Mouse (Mus musculus) thymus, postnatal 0 days (tissue): ENCODE measurements around the gene Vav1. TPM values are rescaled to one million over a fixed set of nuclear protein-coding genes. Genes with fewer than 3 reads are reported as not detected.
"Not testable (repeated sequence)": the region's sequence is repeated elsewhere in the genome, so short reads cannot be mapped to it uniquely, and the experiment has no call there.

Source experiments
- DNase-seq: peaks from one replicate; pipeline ENCODE4 v3.0.0-alpha.2; 2015; ENCODE audit warnings: low spot score
- polyA plus RNA-seq: library from polyadenylated mRNA; unstranded; fragments of >200 nt; fragmentation: Nextera tagmentation; extraction: Ambion mirVana; gene quantifications from 2 replicates; pipeline ENCODE4 v1.2.1, GENCODE M21; 2015

Vav1 gene
- polyA plus RNA-seq, 1 experiment from 2014 or later: 131 TPM

DNA sequence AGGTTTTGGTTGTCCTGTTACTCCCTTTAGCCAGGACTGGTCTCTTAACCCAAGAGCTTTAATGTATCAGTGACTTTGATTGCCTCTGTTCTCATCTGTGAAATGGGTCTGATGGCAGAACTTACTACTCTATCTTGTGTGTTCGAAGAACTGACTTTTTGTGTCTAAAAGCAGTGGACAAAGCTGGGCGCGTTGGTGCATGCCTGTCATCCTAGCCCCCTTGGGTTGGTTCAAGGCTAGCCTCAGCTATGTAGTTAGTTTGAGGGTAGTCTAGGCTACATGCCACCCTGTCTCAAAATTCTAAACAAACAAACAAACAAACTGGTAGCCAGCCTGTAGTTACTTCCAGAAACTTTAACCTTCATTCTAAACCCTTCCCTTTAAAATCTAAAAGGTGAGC lies 27.5 kb upstream of the Vav1 start:
- no peak for DNase-seq

DNA sequence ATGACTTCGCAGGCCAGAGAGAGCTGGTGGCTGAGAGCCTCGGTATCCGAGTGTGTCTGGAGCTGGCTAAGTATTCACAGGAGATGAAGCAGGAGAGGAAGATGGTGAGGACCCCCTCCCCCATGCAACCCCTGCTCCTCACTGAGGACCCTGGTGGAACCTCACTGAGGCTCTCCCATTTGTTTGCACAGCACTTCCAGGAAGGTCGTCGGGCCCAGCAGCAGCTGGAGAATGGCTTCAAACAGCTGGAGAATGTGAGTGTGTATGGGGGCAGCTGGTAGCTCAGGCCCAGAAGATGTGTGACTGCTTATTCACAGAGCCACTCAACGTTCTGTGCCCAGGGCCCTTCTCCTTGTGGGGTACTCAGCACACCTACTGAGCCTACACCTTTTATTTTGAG lies 25.6 kb upstream of the Vav1 start:
- DNase-seq: no peak

DNA sequence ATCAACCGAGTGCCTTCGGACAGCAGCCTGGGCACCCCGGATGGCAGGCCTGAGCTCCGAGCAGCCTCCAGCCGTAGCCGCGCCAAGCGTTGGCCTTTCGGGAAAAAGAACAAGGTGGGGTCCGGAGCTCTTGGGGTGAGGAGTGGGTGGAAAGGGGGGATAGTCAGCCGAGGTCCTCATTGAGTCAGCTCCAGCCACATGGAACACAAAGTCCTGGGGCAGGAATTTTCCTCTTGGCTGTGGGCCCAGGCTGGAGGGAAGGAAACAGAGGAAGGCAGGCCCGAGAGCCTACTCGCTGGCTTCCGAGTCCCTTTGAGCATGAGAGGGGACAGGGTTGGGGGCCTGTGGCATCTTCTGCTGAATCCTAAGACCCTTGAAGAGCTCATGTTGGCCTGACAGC lies 23.5 kb upstream of the Vav1 start:
- DNase-seq: no peak

DNA sequence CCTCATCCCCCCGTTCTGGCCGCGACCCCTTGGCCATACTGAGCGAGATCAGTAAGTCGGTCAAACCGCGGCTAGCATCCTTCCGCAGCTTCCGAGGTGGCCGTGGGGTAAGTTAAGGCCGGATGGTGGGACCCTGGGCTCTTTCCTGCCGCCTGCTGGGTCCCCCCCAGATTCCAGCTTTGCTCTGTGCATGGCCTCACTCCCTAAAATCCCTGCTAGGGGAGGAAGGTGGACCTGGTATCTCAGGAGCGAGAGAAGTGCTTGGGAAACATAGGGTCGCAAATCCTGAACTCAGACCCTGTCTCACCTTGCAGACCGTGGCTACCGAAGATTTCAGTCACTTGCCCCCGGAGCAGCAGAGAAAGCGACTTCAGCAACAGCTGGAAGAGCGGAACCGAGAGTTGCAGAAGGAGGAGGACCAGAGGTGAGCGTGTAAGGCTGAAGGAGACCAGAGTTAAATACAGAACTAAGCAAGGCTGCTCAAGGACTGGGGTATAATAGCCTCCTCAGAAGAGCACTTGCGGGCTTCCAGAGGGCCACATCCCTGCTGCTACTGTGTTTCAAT lies 21.9 kb upstream of the Vav1 start:
- DNase-seq: no peak

DNA sequence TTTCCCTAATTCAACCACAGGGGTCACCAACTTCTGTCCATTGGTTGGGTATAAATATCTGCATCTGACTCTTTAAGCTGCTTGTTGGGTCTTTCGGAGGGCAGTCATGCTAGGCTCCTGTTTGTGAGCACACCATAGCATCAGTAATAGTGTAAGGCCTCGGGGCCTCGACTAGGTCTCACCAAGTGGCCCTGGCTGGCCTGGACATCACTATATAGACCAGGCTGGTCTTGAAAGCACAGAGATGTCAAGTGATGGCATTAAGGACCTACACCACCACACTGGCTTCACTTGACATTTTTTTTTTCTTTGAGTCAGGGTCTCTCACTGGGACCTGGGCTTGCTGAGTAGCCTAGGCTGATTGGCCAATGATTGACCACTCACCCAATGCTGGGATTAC lies 20.7 kb upstream of the Vav1 start:
- no peak for DNase-seq

DNA sequence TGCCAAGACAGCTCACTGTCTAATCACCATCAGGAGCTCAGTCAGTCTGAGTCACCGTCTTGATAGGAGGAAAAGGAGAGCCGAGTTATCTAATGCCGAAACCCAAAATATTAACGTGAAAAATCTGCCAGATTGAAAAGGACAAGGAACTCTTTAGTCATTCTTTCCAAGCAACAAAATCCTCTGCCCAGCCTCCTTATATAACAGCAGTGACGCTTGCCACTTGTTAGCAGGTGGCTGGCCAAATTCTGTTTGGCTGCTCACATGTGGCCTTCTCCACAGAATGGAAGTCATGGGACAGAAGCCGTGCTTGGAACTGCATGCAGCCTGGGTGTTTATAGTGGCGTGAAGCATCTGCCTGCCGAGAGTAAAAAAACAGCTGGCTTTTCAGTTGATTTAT lies 19.2 kb upstream of the Vav1 start:
- DNase-seq: no peak

DNA sequence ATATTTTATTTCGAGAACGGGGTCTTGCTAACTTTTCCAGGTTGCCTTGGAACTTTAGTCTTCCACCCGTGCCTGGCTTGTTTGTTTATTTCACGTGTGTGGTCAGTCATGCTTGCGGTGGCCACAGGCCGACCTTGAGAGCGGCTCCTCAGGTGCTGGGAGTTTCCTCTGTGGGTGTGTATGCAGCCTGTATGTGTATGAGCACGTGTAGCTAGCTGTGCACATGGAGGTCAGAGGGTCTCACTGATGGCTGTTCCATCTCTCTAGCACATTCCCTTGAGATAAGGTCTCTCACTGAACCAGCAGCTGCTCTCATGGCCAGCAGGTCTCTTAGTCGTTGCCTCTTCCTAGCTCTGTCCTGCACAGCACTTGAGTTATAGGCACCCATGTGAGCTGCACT lies 18.5 kb upstream of the Vav1 start:
- DNase-seq: no peak

DNA sequence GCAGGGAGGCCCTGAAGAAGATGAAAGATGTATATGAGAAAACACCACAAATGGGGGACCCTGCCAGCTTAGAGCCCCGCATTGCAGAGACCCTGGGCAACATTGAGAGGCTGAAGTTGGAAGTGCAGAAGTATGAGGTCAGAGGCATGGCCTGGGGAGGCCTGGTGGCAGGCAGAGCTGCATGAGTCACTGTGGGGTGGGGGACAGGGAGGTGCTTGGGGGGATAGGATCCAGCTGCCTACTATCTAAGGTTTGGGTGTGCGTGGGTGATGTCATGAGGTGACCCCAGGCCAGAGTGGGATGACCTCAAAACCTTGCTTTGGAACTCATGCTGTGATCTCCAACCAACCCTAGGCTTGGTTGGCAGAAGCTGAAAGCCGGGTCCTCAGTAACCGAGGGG lies 17.6 kb upstream of the Vav1 start:
- no peak for DNase-seq

DNA sequence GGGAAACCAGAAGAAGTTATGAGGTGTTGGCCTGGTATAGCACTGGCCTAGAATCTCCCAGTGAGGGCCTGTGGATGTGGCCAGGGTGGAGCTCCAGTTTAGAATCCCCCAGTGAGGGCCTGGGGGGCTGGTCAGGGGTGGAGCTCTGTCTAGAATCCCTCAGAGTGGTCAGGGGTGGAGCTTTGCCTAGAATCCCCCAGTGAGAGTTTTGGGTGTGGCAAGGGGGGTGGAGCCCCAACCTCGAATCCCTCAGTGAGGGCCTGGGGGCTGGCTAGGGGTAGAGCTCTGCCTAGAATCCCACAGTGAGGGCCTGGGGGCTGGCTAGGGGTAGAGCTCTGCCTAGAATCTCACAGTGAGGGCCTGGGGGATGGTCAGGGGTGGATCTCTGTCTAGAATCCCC lies 17.1 kb upstream of the Vav1 start:
- DNase-seq: no peak

DNA sequence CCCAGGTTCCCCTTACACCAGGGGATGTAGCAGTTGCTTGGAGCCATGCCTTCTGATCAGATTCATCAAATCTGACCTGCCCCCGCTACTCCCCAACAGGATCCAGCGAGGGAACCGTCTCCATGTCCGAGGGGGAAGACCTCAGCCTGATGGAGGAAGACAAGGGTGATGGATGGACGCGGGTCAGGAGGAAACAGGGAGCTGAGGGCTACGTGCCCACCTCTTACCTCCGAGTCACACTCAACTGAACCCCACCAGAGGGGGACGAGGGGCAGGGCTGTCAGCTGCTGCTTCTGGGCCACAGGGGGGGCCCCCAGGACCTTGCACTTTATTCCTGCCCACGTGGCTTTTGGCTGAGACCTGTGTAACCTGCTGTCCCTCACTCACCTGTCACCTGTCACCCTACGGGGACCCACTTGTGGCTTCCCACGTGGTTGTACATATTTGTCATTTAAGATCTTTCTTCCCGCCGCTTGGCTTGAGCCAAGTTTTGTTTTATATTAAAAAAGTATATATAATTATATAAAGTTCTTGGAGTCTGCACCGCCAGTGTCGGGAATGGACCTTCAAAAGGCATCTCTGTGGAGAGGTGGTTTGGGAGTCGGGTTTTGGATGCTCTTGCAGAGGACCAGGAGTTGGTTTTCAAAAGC lies 15.9 kb upstream of the Vav1 start:
- DNase-seq: no peak

DNA sequence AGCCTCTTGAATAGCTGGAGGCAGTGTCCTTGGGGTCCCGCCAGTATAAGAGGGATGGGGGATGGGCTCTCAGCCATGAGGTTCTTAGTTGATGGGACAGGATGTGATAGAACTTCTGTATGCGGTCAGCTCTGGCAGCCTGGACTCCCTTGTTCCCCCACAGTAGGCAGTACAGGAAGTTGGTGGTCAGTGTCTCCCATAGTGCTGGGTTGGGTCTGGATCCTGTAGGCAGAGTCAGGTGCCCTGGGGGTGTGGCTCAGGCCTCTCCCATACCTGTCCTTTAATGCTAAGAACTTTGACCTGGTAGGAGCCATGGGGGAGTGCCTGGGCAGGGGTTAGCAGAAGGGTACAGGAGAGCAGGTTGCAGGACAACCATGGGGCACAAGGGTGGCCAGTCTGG lies 14.7 kb upstream of the Vav1 start:
- DNase-seq: peak; percentile 22

DNA sequence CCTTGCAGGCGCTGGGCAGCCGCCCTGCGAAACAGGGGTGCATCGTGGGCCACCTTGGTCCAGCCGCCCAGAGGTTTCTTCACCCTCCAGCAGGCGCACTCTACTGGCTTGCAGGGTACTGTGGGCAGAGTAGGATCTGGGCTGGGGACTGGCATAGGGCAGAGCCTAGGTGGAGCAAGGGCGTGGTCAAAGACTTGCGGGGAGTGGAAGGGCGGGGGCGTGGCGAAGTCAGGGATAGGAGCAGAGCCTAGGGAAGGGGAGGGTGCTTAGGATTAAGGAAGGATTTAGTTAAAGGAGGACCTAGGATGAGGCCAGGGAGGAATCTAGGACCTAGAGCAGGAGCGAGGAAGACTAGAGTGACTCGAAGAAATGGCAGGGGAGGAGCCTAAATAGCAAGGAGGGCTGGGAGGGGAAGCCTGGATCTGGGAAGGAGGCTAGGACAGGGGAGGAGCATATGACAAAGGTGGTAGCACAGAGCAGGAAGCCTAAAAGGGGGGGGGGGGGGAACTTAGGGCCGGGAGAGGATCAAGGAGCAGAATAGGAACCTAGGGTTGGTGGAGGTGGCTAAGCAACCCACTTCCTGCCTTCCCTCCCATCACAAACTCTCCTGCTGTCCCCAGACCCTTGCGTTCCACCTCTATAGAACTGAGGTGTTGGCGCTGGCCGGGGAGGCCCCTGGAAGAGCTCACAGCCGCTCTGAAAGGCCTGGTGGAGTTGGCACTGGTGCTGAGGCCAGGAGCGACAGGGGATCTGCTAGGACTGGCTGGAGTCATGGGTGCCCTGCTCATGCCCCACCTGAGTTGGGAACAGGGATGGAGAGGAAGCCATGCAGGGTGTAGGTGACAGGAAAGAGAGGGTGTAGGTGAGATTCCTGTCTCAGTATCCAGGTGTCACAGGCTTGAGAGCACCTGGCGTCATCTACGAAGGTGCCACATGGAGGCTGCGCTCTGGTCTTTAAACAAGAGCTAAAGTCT lies 13.6 kb upstream of the Vav1 start:
- no peak for DNase-seq

DNA sequence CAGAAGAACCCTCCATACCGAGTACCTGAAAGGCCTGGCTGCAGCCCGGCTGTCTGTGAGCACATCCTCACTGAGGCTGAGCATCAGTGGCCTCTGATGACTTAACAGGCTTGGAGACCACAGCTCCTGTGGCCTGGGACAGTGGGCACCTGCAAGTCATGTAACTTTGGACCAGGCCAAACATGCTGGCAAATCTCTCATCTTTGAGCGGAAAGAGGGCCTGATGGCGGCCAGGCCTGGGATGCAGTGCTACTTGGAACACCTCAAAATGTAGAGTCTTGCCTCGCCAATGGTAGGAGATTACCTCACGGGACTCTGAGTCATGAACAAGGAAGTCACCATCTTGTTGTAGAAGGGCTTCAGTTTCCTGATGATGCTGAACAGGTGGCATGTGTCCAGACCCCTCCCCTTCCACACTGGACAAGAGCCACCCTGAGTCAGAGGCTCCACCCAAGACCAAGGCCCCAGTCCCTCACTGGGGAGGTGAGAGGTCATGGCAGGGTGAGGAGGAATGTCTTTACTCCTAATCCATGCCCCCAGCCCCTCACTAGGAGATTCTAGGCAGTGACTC lies 11.3 kb upstream of the Vav1 start:
- DNase-seq: no peak

DNA sequence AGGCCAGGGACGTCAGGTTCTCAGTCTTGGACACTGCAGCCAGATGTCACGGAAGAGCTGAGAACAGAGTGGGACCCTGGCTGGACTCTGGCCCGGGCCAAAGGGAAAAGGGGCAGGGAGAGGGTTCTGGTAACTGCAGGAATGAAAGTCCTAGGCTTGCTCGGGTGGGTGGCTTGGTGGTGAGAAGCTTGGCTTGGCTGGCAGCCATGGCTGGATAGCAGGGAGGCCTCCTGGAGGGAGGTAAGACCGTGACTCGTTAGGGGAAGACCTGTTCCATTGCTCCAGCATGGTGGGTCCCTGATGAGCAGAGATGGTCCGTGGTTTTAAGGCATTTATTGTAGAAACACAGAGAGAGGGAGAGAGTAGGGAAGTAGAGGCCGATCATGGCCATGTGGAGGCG lies 7.6 kb upstream of the Vav1 start:
- no peak for DNase-seq

DNA sequence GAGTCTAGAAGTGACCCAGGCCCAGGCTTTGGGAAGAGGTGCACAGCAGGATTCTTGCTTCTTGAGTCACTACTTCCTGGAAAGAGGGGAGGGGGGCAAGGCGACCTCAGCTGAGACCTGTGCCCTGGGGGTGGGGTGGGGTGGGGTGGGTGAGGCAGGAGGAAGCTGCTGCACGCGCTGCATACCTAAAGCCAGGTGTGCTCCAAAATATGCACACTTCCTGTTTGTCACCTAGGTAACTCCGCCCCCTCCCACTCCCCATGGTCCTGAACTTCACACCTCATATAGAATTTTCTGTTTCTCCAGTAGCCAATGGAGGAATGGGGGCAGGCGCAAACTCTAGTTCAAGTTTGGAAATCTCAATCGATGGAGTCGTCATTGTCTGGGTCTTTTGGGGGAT lies 5.1 kb upstream of the Vav1 start:
- DNase-seq: no peak

DNA sequence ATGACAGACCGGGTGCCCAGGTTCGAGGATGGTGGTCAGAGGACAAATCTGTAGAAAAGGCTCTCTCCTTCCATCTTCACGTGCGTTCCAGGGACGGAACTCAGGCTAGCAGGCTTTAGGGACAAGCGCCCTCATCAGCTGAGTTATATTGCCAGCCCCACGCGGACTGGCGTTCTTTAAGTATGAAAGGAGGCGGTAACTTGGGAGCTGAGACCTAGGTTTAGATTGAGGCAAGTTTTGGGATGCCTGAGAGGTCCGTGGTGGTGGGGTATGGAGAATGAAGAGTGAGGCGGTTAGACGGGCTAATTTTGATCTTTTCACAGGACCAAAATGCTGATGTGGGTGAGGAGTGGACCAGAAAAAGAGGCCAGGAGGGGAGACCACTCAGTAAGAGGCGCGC lies 4.2 kb upstream of the Vav1 start:
- DNase-seq: no peak

DNA sequence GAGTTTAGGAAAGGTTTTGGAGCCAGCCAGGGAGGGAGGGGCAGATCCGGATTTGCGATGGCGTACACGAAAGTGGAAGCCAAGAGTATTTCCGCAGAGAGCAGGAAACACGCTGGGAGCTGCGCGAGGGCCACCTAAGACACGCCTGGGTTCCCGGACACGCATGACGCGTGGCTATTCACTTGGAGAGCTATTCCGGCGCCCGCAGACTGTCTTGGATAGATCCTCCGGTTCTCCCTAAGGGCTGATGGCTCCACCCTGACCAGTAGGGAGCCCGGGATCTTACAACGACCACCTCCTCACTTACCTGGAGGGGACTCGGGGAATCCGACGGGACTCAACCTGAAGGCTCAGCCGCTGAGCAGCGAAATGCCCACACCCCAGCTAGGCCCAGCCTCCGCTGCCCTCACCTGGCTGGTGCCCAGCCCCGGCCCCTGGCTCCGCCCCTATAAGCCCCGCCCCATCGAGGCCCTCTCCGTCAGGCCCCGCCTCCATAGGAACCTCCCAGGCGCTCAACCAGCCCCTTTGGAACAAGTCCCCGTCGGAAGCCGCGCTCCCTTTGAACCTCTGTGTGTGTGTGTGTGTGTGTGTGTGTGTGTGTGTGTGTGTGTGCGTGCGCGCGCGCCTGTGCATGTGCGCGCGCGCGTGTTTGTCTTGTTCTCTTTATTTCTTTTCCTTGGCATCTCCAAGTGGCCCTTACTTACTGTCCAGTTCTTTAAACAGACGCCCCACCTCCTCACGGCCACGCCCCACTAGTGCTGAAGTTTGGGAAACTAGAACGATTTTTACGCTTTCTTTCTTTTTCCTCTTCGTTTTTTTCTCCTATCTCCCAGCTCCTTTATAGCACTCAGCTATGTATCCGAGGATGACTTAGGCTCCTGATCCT lies 3.5 kb upstream of the Vav1 start:
- peak; percentile 88 for DNase-seq

DNA sequence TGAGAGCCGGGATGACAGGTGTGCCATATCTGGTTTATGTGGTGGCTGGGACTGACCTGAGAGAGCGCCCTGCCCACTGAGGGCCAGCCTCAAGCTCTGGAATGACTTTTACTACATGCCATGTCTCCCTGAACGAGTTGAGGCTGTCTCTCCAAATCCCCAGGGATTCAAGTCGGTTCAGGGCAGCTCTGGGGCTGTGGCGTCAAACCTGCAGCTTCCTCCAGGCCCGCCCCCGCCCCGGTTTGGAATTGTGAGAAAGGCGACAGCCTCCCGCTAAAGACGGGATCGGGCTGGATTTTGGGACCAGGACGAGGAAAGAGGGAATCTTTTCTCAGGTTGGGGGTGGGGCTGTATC lies 2.9 kb upstream of the Vav1 start:
- no peak for DNase-seq

DNA sequence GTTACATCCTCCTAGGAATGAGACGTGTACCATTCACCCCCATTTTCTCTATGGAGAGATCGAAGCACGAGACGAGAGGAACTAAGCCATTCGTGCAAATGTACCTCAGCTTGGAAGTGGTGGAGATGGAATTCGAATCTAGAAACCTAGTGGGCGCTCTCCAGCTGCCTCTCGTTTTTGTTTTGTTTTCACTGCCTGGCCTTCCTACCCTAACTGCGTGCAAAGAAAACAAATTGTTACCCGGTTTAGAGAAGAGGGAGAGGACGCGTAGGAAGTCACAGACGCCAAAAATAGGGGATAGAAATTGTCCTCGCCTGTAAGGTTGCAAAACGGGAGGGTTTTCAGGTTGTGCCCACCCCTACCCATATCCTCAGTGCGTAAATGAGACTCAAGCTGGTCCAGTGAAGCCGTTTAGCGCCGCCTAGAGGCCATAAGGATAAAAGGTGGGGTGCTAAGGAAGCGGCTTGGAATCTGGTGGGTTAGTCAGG lies 2.2 kb upstream of the Vav1 start:
- DNase-seq: peak; percentile 87

DNA sequence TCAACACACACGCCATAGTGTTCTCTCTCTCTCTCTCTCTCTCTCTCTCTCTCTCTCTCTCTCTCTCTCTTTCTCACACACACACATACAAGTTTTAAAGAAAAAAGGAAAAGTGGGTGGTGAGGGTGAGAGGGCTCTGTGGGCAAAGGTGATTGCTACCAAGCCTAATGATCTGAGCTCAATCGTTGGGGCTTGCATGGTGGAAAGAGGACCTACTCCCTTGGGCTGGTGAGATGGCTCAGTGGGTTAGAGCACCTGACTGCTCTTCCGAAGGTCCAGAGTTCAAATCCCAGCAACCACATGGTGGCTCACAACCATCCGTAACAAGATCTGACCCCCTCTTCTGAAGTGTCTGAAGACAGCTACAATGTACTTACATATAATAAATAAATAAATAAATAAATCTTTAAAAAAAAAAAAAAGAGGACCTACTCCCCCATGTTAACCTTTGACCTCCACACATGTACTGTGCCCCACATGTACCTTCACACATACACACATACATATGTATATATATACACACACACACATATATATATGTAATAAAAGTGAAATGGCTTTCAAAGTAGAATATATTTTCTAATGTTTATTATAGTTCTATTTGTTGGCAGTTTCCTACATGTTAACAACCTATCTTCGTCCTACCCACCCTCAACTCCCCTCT lies 1.2 kb upstream of the Vav1 start:
- DNase-seq: not testable (repeated sequence)

DNA sequence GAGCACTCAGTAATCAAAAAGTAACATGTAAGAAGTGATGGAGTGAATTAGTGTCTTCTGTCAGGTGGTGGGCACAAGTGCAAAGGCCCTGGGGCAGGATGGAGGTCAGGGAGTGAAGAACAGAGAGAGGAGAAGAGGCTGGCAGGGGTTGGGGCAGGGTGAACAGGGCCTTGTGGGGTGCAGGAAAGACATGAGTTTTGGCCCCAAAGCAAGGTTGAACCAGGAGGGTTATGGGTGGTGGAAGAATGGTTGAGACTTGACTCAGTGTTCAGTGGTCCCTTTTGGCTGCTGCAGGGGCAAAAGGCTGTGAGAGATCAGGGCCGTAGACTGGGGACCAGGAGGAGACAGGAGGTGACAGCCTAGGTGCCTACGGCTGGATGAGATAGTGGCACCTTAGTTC lies 363 bp upstream of the Vav1 start:
- DNase-seq: no peak
